Mouse (Mus musculus): ENCODE measurements around the gene Mfsd6.

- no peak for TF ChIP-seq EP300 (IDR thresholded peaks at IDR 0.05; ENCODE audit: low read depth)
- TF ChIP-seq CTCF (IDR thresholded peaks at IDR 0.05; ENCODE audit: low read depth): no peak
These were observed 64.0 kb downstream of the Mfsd6 start for GRCm38 (mm10) chr1:52663228-52663627.
